Mouse (Mus musculus) splenic B cell, adult 2 months (primary cell): Measurements from ENCODE around the gene Cfap206.
"Not testable (repeated sequence)": the region's sequence is repeated elsewhere in the genome, so short reads cannot be mapped to it uniquely, and the experiment has no call there.

ENCODE experiments used
- DNase-seq: peaks from one replicate; pipeline ENCODE4 v3.0.0-alpha.2; 2011; ENCODE audit warnings: low read depth, low spot score
- H3K27me3 ChIP-seq: 2 replicates; pipeline ENCODE4 v1.6.1; 2012; ENCODE audit warnings: mild to moderate bottlenecking, low read length, moderate library complexity, mixed read lengths; ENCODE audit not compliant: control insufficient read depth, poor library complexity, insufficient read depth, severe bottlenecking
- H3K36me3 ChIP-seq: 2 replicates; pipeline ENCODE4 v1.6.1; 2012; ENCODE audit warnings: mild to moderate bottlenecking, low read length, moderate library complexity, mixed read lengths; ENCODE audit not compliant: control insufficient read depth, poor library complexity, insufficient read depth, severe bottlenecking

Cfap206 gene

DNA sequence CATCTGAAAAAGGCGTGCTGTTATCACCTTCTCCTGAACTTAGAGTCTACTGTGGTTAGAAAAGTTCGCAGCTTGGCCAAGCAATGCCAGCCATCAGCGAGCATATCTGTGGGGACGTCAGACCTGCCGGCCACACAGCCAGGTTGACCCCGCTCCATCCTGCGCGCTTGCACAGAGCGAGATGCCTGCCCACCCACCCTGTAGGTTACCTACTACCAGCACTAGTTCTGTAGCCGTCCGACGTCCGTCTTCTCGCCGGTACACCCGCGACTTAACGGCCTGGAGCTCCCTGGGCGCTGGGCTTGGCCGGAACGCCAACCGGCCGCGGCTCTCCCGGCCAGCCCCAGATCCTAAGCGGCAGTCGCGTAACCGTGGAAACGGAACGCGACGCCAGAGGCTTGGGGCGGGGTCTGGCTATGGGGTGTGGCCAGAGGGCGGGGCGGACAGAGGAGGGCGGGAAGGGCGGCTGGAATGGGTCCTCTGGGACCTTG is at the start of gene Cfap206:
Gene Cfap206 (minus strand): TSS at position 356 of the 491 bp plus-strand sequence.
- Histone ChIP-seq H3K27me3 (no peaks in the 10 kb centered on the region; the same call in 1 of the 2 replicates), H3K36me3 (no peaks in the 10 kb centered on the region)
- DNase-seq = peak; percentile 46

DNA sequence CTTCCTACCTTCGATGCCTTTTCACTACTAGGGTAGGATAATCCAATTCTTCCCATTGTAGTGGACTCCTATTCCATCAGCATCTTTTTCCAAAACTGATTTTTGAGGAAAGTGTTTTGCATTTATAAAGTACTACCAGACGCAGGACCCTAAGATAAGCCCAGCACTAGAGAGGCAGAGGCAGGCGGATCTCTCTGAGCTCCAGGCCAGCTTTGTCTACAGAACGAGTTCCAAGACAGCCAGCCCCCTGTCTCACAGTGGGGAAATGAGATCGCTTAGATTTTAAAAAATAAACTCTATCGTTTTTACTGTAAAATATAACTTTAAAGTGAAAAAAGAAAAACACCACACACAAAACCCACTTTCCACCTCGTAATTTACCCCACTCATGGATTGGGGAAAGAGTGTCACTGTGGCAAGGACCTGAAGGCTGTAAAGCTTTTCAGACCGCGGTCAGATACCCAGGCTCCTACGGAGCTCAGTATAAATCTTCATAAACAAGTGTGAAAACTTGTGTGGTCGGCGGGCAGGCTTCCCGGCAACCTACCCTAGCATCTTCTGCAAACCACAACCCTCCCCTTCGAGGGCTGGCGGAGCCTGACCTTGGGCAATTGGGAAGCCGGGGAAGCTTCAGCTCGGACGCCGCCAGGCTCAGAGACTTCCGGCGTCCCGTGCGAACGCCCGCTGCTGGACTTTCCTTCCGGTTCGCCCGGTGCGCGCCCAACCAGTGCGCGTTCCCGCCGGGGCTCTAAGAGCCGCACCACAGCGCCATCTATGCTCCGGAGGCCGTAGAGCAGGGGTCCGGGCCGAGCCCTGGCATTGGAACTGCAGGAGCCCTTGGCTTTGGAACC is 47.9 kb upstream of the Cfap206 start, which contains the start of gene Smim8:
Gene Smim8 (minus strand): TSS at position 747 of the 851 bp plus-strand sequence.
- Histone ChIP-seq H3K36me3 (no peaks in the 10 kb centered on the region), H3K27me3 (no peaks in the 10 kb centered on the region)
- peak; percentile 92 for DNase-seq

DNA sequence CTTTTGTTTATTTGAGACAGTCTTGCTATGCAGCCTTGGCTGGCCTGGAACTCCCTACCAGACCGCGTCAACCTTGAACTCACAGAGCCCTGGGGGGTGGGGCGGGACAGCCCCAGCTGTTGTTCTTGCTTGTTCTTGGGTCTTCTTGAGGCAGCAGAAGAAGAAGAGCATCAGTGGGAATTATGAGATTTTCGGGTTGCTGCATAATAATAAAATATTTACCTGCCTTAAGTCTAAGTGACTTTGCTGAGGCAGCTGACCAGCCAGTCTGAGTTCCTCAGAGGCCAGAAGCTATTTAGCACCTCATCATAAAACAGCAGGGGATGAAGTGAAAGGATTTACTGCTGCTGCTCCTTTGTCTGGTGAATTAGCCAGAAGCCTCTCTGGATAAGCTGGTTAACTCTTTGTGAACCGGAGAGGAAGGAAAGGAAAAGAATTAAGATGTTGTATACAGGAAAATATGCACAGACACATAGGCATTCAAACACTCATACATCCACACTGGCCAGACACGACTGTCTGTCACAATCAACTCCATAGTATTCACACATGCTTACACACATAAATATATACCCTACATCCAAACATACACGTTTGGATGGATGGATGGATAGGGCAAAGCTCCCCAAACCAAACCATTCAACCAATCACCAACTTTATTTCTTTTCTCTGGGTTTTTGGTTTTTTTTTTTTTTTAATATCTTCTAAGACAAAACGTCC is 41.8 kb upstream of the Cfap206 start:
- Histone ChIP-seq H3K36me3 (peaks cover 2% of the 10 kb centered on the region; the same call in 1 of the 2 replicates), H3K27me3 (no peaks in the 10 kb centered on the region)
- no peak for DNase-seq

DNA sequence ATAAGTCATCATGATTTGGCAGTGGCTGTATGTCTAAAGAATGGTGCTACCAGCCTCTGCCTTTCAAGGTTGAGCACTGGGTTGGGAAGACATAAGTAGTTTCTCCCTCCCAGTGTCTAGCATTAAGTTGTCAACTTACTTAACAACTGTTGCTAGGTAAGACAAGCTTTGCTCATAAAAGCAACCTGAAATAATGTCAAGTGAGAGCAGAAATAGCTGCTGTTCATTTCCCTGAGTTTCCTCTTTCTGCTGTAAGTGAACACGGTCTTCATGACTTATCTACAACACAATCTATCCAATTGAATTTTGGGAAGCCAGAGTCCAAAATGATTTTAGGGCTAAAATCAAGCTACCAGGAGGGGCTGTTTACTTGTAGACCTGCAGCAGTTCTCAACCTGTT is 26.2 kb upstream of the Cfap206 start, which contains the start of gene Gm136:
Gene Gm136 (minus strand): TSS at position 101 of the 400 bp plus-strand sequence.
- H3K27me3 ChIP-seq = no peaks in the 10 kb centered on the region
- no peaks in the 10 kb centered on the region for H3K36me3 ChIP-seq
- DNase-seq = no peak

DNA sequence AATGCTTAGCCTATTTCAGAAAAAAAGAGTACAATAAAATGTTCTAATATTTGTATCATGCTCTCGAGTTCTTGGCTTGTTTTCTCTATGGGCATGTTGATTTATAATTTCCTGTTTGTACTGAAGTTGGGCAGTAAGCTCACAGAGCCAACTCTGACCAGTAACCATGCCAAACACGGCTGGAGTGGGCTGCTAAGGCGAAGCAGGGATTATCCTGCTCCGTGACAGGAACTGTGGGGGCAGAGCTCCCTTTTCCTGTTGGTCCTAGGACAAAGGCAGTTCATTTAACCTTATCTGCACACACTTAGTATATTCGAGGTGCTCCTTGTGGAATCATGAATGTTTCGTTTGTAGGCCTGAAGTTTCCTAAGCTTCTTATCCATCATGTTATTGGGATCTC is 19.2 kb upstream of the Cfap206 start:
- no peak for DNase-seq
- H3K27me3 ChIP-seq = no peaks in the 10 kb centered on the region
- H3K36me3 ChIP-seq = no peaks in the 10 kb centered on the region

DNA sequence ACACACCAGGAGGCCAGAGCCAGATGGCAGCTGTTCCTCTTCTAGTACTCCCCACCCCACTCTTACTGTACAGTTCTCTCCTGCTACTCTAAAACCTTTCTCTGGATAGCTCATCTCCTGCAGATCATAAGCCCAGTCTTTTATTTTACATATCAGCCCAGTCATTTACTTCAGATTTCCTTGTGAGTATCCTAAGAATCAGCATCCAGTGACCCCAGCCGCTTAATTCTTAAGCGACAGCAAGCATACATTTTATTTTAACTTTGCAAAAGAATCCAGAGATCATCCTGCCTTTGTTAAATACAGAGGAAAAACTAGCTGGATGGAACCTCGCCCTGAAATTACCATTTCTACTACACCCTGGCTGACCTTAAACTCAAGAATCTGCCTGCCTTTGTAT is 4.5 kb upstream of the Cfap206 start:
- Histone ChIP-seq H3K27me3 (no peaks in the 10 kb centered on the region; the same call in 1 of the 2 replicates), H3K36me3 (no peaks in the 10 kb centered on the region)
- DNase-seq = no peak

DNA sequence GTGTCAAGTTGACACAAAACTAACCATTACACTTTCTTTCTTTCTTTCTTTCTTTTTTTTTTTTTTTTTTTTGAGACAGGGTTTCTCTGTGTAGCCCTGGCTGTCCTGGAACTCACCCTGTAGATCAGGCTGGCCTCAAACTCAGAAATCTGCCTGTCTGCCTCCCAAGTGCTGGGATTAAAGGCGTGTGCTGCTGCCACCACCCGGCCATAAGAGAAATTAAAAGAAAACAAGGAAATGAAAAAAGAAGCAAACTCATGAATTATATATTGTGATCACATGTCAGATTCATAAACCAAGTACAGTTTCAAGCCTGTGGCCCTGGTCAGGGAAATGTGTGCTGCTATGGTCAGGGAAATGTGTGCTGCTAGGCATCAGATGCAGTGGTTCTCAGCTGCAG is 3.4 kb upstream of the Cfap206 start:
- not testable (repeated sequence) for H3K36me3 ChIP-seq, H3K27me3 ChIP-seq
- DNase-seq = peak; percentile 30

DNA sequence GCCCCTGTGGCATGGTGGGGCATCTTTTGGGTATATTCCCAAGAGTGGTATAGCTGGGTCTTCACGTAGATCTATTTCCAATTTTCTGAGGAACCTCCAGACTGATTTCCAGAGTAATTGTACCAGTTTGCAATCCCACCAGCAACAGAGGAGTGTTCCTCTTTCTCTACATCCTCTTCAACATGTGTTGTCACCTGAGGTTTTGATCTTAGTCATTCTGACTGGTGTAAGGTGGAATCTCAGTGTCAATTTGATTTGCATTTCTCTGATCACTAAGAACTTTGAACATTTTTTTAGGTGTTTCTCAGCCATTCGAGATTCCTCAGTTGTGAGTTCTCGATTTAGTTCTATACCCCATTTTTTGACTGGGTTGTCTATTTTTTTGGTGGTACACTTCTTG is 4.3 kb downstream of the Cfap206 start:
- not testable (repeated sequence) for H3K36me3 ChIP-seq, DNase-seq, H3K27me3 ChIP-seq

DNA sequence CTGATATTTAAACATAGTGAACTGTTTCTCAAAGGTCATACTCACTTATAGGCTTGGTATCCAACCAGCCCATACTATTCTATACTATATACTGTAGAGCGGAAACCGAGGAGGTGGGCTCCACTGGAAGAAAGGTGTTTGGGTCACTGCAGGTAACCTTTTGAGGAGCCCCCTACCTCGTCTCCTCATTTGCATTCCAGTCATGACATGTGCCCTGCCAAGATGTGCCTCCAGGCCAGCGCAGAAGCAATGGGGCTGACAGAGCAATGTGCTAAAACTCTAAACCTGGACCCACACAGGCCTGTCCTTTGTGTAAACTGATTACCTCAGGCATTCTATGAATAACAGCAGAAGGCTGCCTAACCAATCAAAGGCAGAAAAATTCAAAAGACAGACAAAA is 5.7 kb downstream of the Cfap206 start:
- Histone ChIP-seq H3K27me3 (no peaks in the 10 kb centered on the region), H3K36me3 (no peaks in the 10 kb centered on the region)
- DNase-seq = no peak

DNA sequence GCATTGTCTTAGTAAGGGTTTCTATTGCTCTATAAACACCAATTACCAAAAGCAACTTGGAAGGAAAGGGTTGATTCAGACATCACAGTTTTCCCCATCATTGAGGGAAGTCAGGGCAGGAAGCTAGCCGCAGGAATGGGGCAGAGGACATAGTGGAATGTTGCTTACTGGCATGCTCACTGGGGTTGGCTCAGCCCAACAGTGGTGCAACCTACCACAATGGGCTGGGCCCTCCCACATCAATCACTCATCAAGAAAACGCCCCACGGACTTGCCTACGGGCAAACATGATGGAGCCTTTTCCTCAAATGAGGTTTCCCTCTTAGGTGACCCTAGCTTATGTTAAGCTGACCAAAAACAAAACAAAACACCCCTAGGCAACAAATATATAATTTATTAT is 6.8 kb downstream of the Cfap206 start:
- no peak for DNase-seq
- H3K36me3 ChIP-seq = no peaks in the 10 kb centered on the region
- no peaks in the 10 kb centered on the region for H3K27me3 ChIP-seq

DNA sequence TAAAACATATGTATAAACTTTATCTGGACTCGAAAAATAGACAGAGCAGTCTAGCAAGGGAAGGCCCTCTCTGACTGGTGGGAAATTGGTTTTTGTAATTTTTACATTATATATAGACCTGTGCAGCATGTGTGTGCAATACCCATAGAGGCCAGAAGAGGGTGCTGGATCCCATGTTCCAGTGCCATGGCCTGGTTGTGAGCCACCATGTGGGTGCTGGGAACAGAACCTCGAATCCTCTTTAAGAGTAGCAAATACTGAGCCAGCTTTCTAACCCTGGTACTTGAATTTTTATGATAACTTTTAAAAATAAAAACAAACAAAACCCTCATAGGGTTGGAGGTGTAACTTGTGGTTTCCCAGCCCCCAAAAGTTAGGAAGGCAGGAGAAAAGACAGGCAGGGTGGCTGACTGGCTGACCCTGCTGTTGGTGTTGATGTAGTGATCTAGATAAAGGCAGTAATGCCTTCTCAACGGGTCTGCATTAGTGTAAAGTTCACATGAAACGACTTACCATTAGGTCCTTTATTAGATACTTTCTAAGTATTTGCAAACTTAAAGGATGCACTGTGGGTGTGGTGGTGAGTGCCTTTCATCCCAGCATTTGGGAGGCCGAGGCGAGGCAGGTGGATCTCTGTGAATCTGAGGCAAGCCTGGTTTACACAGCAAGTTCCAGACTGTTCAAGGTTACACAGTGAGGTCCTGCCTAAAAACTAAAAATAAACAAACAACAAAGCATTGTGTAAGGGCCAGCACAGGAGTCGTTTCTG is 9.7 kb downstream of the Cfap206 start:
- no peaks in the 10 kb centered on the region for H3K27me3 ChIP-seq
- DNase-seq = no peak
- no peaks in the 10 kb centered on the region for H3K36me3 ChIP-seq

DNA sequence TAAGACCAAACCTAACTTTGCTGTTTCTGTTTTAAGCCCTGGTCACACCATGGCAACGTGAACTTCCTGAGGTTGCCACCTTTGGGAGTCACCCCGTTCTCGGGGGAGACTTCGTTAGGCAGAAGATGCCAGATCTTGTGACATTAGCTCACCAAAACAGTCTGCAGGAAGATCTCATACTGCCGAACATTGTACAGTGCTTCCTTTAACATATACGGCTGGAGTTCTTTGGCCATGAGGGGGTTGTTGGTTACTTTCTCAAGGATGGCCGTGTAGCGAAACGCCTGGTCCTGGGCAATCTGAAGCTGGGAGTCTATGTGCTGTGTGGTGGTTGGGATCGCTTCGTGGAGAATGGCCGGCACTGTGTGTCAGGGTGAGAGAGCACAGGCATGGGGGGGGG is 10.6 kb downstream of the Cfap206 start:
- Histone ChIP-seq H3K27me3 (no peaks in the 10 kb centered on the region), H3K36me3 (no peaks in the 10 kb centered on the region)
- no peak for DNase-seq

DNA sequence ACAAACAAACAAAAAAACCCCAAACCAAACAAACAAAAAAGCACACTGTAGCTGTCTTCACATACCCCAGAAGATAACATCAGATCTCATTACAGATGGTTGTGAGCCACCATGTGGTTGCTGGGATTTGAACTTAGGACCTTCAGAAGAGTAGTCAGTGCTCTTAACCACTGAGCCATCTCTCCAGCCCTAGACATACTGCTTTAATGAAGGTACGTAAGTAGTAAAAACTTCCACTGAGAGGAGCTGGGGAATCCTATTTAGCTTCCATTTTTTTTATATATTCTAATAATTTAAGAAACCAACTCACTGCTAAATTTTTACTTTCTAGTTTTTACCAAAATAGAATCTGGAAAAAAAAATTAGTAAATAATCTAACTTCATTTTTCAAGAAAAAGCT is 14.9 kb downstream of the Cfap206 start:
- Histone ChIP-seq H3K36me3 (no peaks in the 10 kb centered on the region), H3K27me3 (no peaks in the 10 kb centered on the region)
- no peak for DNase-seq

DNA sequence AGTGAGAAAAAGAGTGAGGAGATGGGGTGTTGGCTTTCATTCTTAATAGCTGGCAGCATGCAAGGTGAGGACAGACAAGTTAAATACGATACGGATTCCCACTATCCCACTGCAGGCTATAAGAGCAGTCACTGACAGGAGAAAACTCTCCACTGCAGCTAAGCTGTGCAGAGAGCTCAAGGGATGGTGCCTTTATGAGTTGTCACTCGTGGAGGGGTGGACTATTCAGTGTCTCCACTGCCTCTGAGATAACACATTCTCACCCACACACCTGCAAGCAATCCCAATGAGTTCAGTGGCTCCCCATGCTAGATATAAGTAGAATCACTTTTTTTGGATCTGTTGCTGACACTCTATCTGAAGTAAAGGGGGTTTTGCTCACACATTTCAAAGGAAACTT is 21.9 kb downstream of the Cfap206 start:
- no peak for DNase-seq
- Histone ChIP-seq H3K27me3 (no peaks in the 10 kb centered on the region), H3K36me3 (no peaks in the 10 kb centered on the region)
